9 mouse cellular contexts compared by ENCODE assay signal in the genomic region with DNA sequence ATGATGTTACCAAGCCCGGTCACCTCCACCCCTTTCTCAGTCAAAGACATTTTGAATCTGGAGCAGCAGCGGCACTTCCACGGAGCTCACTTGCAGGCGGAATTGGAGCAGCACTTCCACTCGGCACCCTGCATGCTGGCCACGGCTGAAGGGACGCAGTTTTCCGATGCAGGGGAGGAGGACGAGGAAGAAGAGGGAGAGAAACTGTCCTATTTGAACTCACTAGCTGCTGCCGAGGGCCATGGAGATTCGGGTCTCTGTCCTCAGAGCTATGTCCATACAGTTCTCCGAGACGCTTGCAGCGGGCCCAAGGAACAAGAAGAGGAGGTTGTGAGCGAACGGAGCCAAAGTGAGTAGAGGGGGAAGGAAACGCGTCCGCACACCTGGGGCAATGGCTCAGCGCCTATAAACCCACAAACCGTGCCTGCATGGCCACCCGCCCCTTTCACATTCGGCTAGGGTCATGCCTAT. TPM values are rescaled to one million over a fixed set of nuclear protein-coding genes. Genes with fewer than 3 reads are reported as not detected.
DNase-seq lines count a peak whose midpoint lies in the region; ATAC-seq and TF ChIP-seq lines count a peak whose summit lies in the region.
"Had no signal": no experiment of that assay in that cellular context is flagged by ENCODE, and none has a peak within 500 bp of the region (broad histone marks: within the 10 kb centered on the region; RNA-seq: fewer than 3 reads in every experiment).

No protein-coding gene starts in this region.

- no peak for TF ChIP-seq POLR2A in ES-Bruce4 (IDR thresholded peaks at IDR 0.05; ENCODE audit: insufficient read depth, low read length)

- peaks cover 38% of the 10 kb centered on the region for H3K27me3 ChIP-seq in ES-Bruce4 (ENCODE audit: control insufficient read depth, insufficient read depth, low read length, poor library complexity, severe bottlenecking)
- H3K27me3 ChIP-seq in heart, embryonic 14.5 days (ENCODE audit: control insufficient read depth, insufficient read depth, low read length): peaks cover 93% of the 10 kb centered on the region
- peaks cover 99% of the 10 kb centered on the region for H3K27me3 ChIP-seq in liver, embryonic 15.5 days

- no peak for ATAC-seq in CD4-positive, CD25-positive, alpha-beta regulatory T cell, adult 4 months
- no peak for ATAC-seq in heart, embryonic 14.5 days (ENCODE audit: insufficient number of reproducible peaks, insufficient read depth, low FRiP score, low read depth)
- no peak for ATAC-seq in liver, embryonic 15.5 days (ENCODE audit: insufficient read depth)
- no peak for ATAC-seq in erythroid progenitor cell, adult 5-6 weeks (replicated peaks; ENCODE audit: low FRiP score, poor library complexity, severe bottlenecking)

- H3K9me3 ChIP-seq in ES-Bruce4 (replicated peaks; ENCODE audit: control insufficient read depth, insufficient read depth, low read length, poor library complexity, severe bottlenecking): no peaks in the 10 kb centered on the region
- H3K9me3 ChIP-seq in heart, embryonic 14.5 days (ENCODE audit: control insufficient read depth, low read length): no peaks in the 10 kb centered on the region
- no peaks in the 10 kb centered on the region for H3K9me3 ChIP-seq in liver, embryonic 15.5 days (replicated peaks)

- H3K4me2 ChIP-seq in heart, embryonic 14.5 days (ENCODE audit: low read length): peak overlapping the region; percentile 24; the same call in 1 of the 2 replicates
- H3K4me2 ChIP-seq in liver, embryonic 15.5 days: peak overlapping the region; percentile 18; the same call in 1 of the 2 replicates

- DNase-seq in CD4-positive, CD25-positive, alpha-beta regulatory T cell, adult 2 months (ENCODE audit: low read depth, low spot score): peak; percentile 21
- DNase-seq in layer of hippocampus, adult 11-12 months (ENCODE audit: low spot score): no peak
- no peak for DNase-seq in cerebellum, adult 9-11 months
- DNase-seq: right cerebral cortex, adult 18-20 months had no signal

- 2% methylated on average over 23 of the region's 23 CpGs for WGBS in heart, embryonic 14.5 days
- WGBS in liver, embryonic 15.5 days (ENCODE audit: insufficient replicate concordance): under 1% methylated on average over 23 of the region's 23 CpGs

- no peak overlapping the region for H3K27ac ChIP-seq in ES-Bruce4 (ENCODE audit: insufficient read depth, low read length)
- no peak overlapping the region for H3K27ac ChIP-seq in heart, embryonic 14.5 days (replicated peaks in 1 of 2; ENCODE audit: control insufficient read depth in 1 of 2, insufficient read depth in 1 of 2, low read depth in 2 of 2, low read length in 2 of 2)
- H3K27ac ChIP-seq in liver, embryonic 15.5 days (replicated peaks): no peak overlapping the region

- peaks cover 2% of the 10 kb centered on the region for H3K4me1 ChIP-seq in ES-Bruce4 (ENCODE audit: control insufficient read depth, insufficient read depth, low read length)
- H3K4me1 ChIP-seq in heart, embryonic 14.5 days (ENCODE audit: control insufficient read depth in 2 of 2, insufficient read depth in 2 of 2, low read length in 2 of 2): peaks cover 4 to 26% of the 10 kb centered on the region in 2 experiments; a peak in 3 of 4 replicates
- H3K4me1 ChIP-seq in liver, embryonic 15.5 days (replicated peaks): peaks cover 30% of the 10 kb centered on the region

- TF ChIP-seq CTCF in ES-Bruce4 (IDR thresholded peaks at IDR 0.05; ENCODE audit: low read depth, low read length): no peak

- TF ChIP-seq EP300 in ES-Bruce4 (IDR thresholded peaks at IDR 0.05; ENCODE audit: insufficient read depth, low read depth, low read length): no peak

- no peaks in the 10 kb centered on the region for H3K36me3 ChIP-seq in ES-Bruce4 (ENCODE audit: control insufficient read depth, insufficient read depth, low read length, poor library complexity, severe bottlenecking)
- H3K36me3 ChIP-seq in heart, embryonic 14.5 days (ENCODE audit: control insufficient read depth, insufficient read depth, low read length): no peaks in the 10 kb centered on the region
- no peaks in the 10 kb centered on the region for H3K36me3 ChIP-seq in liver, embryonic 15.5 days (replicated peaks)

- peak overlapping the region; percentile 26 for H3K4me3 ChIP-seq in ES-Bruce4 (ENCODE audit: low read depth, low read length)
- peak overlapping the region in 1 of 2 experiments; percentile 15; a peak in 1 of 4 replicates for H3K4me3 ChIP-seq in heart, embryonic 14.5 days (ENCODE audit: control insufficient read depth in 1 of 2, insufficient read depth in 1 of 2, low read depth in 1 of 2, low read length in 2 of 2)
- no peak overlapping the region for H3K4me3 ChIP-seq in liver, embryonic 15.5 days (replicated peaks)

- no peak overlapping the region for H3K9ac ChIP-seq in ES-Bruce4 (ENCODE audit: low read depth, poor library complexity, severe bottlenecking)
- H3K9ac ChIP-seq in heart, embryonic 14.5 days (ENCODE audit: low read length): no peak overlapping the region
- no peak overlapping the region for H3K9ac ChIP-seq in liver, embryonic 15.5 days

RNA-seq across cellular contexts. Expression of gene Nkx2-3, which starts 0.4 kb away (rescaled TPM):
- not detected for polyA plus RNA-seq in CD4-positive, CD25-positive, alpha-beta regulatory T cell, adult 4 months (2017; shearing (Covaris generic))
- polyA plus RNA-seq in ES-Bruce4 (2011; ENCODE audit: insufficient read depth, insufficient read length, low read depth, missing spikeins): not detected in 2 replicates
- not detected in 2 replicates for polyA plus RNA-seq in heart, embryonic 14.5 days (2014; fragmentation: Nextera tagmentation; extraction: Ambion mirVana)
- 0.14 and 0.28 TPM in 2 replicates for polyA plus RNA-seq in liver, embryonic 15.5 days (2015; fragmentation: Nextera tagmentation; extraction: Ambion mirVana)
- total RNA-seq in erythroid progenitor cell, adult 5-6 weeks (2015; ENCODE audit: low replicate concordance): 1.3 TPM in 1 of 2 replicates, not detected in the other
- not detected in 2 replicates for total RNA-seq in erythroid progenitor cell, adult 5-6 weeks (2017; ENCODE audit: low replicate concordance)
